8 mouse cellular contexts compared by ENCODE assay signal in the genomic region with DNA sequence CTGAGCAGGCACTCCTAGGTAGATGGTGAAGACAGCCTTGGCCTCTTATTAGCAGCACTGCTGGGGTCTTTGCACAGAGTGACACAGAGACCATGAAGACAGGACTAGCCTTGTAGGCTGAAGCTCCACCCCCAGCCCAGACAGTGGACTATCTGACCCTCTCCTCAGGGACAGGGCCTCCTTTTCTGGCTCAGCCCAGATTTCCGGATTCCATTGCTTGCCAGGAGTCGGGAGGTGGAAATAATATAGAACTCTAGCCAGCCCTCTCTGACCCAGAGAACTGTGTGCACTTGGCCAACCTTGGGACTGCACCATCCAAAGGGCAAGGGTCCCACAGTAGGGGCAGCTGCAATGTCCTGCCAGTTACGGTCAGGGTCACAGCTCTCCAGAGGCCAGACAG. TPM values are rescaled to one million over a fixed set of nuclear protein-coding genes. Genes with fewer than 3 reads are reported as not detected.
DNase-seq lines count a peak whose midpoint lies in the region; ATAC-seq lines count a peak whose summit lies in the region.

No protein-coding gene starts in this region.

- H3K4me1 ChIP-seq in heart, embryonic 16.5 days (ENCODE audit: control insufficient read depth, insufficient read depth, low read length) = peaks cover 23% of the 10 kb centered on the region
- H3K4me1 ChIP-seq in liver, embryonic 13.5 days (replicated peaks) = peaks cover 28% of the 10 kb centered on the region
- no peaks in the 10 kb centered on the region for H3K4me1 ChIP-seq in midbrain, embryonic 14.5 days (ENCODE audit: control insufficient read depth, insufficient read depth, low read length)

- ATAC-seq in heart, embryonic 16.5 days (replicated peaks; ENCODE audit: extremely low read depth, insufficient read depth, low FRiP score) = peak; percentile 88
- 0 out of 2 replicates have a peak, but pooled peaks have one; percentile 29 for ATAC-seq in liver, embryonic 13.5 days (ENCODE audit: low read depth)
- no peak for ATAC-seq in erythroblast, adult 5-6 weeks (replicated peaks; ENCODE audit: low FRiP score, poor library complexity, severe bottlenecking)
- no peak for ATAC-seq in midbrain, embryonic 14.5 days (ENCODE audit: low FRiP score, low TSS enrichment)

- peak overlapping the region; percentile 16; the same call in 1 of the 2 replicates for H3K9ac ChIP-seq in heart, embryonic 16.5 days (ENCODE audit: low read length)
- no peak overlapping the region for H3K9ac ChIP-seq in liver, embryonic 13.5 days
- H3K9ac ChIP-seq in midbrain, embryonic 14.5 days (replicated peaks; ENCODE audit: low read length) = no peak overlapping the region

- DNase-seq in Muller cell, postnatal 12 days (ENCODE audit: inconsistent ontology term) = peak; percentile 65
- peak; percentile 48 to 54 for DNase-seq in adrenal gland, adult 18-20 months (ENCODE audit: low spot score in 2 of 2)
- DNase-seq in liver, embryonic 13.5 days = no peak
- DNase-seq in midbrain, embryonic 14.5 days = no peak
- no peak for DNase-seq in layer of hippocampus, adult 9-11 months
- DNase-seq in embryo, embryonic 10 days (ENCODE audit: low spot score) = no peak

- no peak overlapping the region for H3K4me2 ChIP-seq in heart, embryonic 16.5 days (ENCODE audit: low read depth, low read length)
- H3K4me2 ChIP-seq in liver, embryonic 13.5 days = no peak overlapping the region
- H3K4me2 ChIP-seq in midbrain, embryonic 14.5 days (ENCODE audit: low read length) = no peak overlapping the region

- peaks cover 5% of the 10 kb centered on the region for H3K9me3 ChIP-seq in heart, embryonic 16.5 days (replicated peaks; ENCODE audit: control insufficient read depth, low read length)
- 0 out of 2 replicates have a peak, but pooled peaks cover 4% of the 10 kb centered on the region for H3K9me3 ChIP-seq in liver, embryonic 13.5 days (replicated peaks)
- H3K9me3 ChIP-seq in midbrain, embryonic 14.5 days (ENCODE audit: control insufficient read depth, low read length) = no peaks in the 10 kb centered on the region

- no peaks in the 10 kb centered on the region for H3K36me3 ChIP-seq in heart, embryonic 16.5 days (ENCODE audit: control insufficient read depth, insufficient read depth)
- 0 out of 2 replicates have a peak, but pooled peaks cover 2% of the 10 kb centered on the region for H3K36me3 ChIP-seq in liver, embryonic 13.5 days
- H3K36me3 ChIP-seq in midbrain, embryonic 14.5 days (ENCODE audit: control insufficient read depth, insufficient read depth, low read length) = no peaks in the 10 kb centered on the region

- peak overlapping the region; percentile 79 for H3K27ac ChIP-seq in heart, embryonic 16.5 days (ENCODE audit: low read length)
- no peak overlapping the region for H3K27ac ChIP-seq in liver, embryonic 13.5 days
- no peak overlapping the region for H3K27ac ChIP-seq in midbrain, embryonic 14.5 days (replicated peaks; ENCODE audit: low read depth, low read length)

- H3K4me3 ChIP-seq in heart, embryonic 16.5 days (ENCODE audit: low read length) = no peak overlapping the region
- no peak overlapping the region for H3K4me3 ChIP-seq in liver, embryonic 13.5 days (replicated peaks)
- H3K4me3 ChIP-seq in midbrain, embryonic 14.5 days (replicated peaks; ENCODE audit: low read depth, low read length) = no peak overlapping the region

- H3K27me3 ChIP-seq in heart, embryonic 16.5 days (ENCODE audit: control insufficient read depth, insufficient read depth, low read length) = no peaks in the 10 kb centered on the region
- H3K27me3 ChIP-seq in liver, embryonic 13.5 days = no peaks in the 10 kb centered on the region
- no peaks in the 10 kb centered on the region for H3K27me3 ChIP-seq in midbrain, embryonic 14.5 days (ENCODE audit: control insufficient read depth, insufficient read depth, low read length)

- 23% methylated on average over 3 of the region's 3 CpGs for WGBS in heart, embryonic 16.5 days
- 49% methylated on average over 3 of the region's 3 CpGs for WGBS in liver, embryonic 13.5 days (ENCODE audit: insufficient replicate concordance)
- 91% methylated on average over 3 of the region's 3 CpGs for WGBS in midbrain, embryonic 14.5 days

RNA-seq across cellular contexts. Expression of gene Cd81, which starts 10.4 kb away (rescaled TPM):
- total RNA-seq in adrenal gland, adult 18-20 months (2021) = 100 to 1,000 TPM; 609 to 688 TPM
- 878 and 900 TPM in 2 replicates for polyA plus RNA-seq in heart, embryonic 16.5 days (2015; fragmentation: Nextera tagmentation; extraction: Ambion mirVana)
- polyA plus RNA-seq in liver, embryonic 13.5 days (2015; fragmentation: Nextera tagmentation; extraction: Ambion mirVana) = 130 and 131 TPM in 2 replicates
- total RNA-seq in erythroblast, adult 5-6 weeks (2015; ENCODE audit: low replicate concordance) = 59.4 and 65.9 TPM in 2 replicates
- total RNA-seq in erythroblast, adult 5-6 weeks (2017; ENCODE audit: low replicate concordance) = 40.8 and 80.4 TPM in 2 replicates
- polyA plus RNA-seq in midbrain, embryonic 14.5 days (2014; fragmentation: Nextera tagmentation; extraction: Ambion mirVana) = 316 and 322 TPM in 2 replicates

RNA-seq across cellular contexts. Expression of gene Tssc4, which starts 27.0 kb away (rescaled TPM):
- total RNA-seq in adrenal gland, adult 18-20 months (2021) = 10 to 100 TPM; 24.0 to 26.3 TPM
- 59.2 and 61.5 TPM in 2 replicates for polyA plus RNA-seq in heart, embryonic 16.5 days (2015; fragmentation: Nextera tagmentation; extraction: Ambion mirVana)
- 44.2 and 45.3 TPM in 2 replicates for polyA plus RNA-seq in liver, embryonic 13.5 days (2015; fragmentation: Nextera tagmentation; extraction: Ambion mirVana)
- 1.3 and 11.1 TPM in 2 replicates for total RNA-seq in erythroblast, adult 5-6 weeks (2015; ENCODE audit: low replicate concordance)
- total RNA-seq in erythroblast, adult 5-6 weeks (2017; ENCODE audit: low replicate concordance) = 5.3 and 16.4 TPM in 2 replicates
- 70.4 and 102 TPM in 2 replicates for polyA plus RNA-seq in midbrain, embryonic 14.5 days (2014; fragmentation: Nextera tagmentation; extraction: Ambion mirVana)

RNA-seq across cellular contexts. Expression of gene Tspan32, which starts 37.2 kb away (rescaled TPM):
- total RNA-seq in adrenal gland, adult 18-20 months (2021) = 1 to 10 TPM in 1 of 2 experiments, under 1 TPM in 1; 0.50 to 1.2 TPM
- 2.5 and 2.9 TPM in 2 replicates for polyA plus RNA-seq in heart, embryonic 16.5 days (2015; fragmentation: Nextera tagmentation; extraction: Ambion mirVana)
- 89.4 and 99.6 TPM in 2 replicates for polyA plus RNA-seq in liver, embryonic 13.5 days (2015; fragmentation: Nextera tagmentation; extraction: Ambion mirVana)
- total RNA-seq in erythroblast, adult 5-6 weeks (2015; ENCODE audit: low replicate concordance) = 77.4 and 78.8 TPM in 2 replicates
- 55.2 and 79.5 TPM in 2 replicates for total RNA-seq in erythroblast, adult 5-6 weeks (2017; ENCODE audit: low replicate concordance)
- polyA plus RNA-seq in midbrain, embryonic 14.5 days (2014; fragmentation: Nextera tagmentation; extraction: Ambion mirVana) = 0.27 and 0.57 TPM in 2 replicates

RNA-seq across cellular contexts. Expression of gene Trpm5, which starts 52.4 kb away (rescaled TPM):
- total RNA-seq in adrenal gland, adult 18-20 months (2021) = under 1 TPM; 0.30 to 0.38 TPM
- 3.1 and 3.7 TPM in 2 replicates for polyA plus RNA-seq in heart, embryonic 16.5 days (2015; fragmentation: Nextera tagmentation; extraction: Ambion mirVana)
- polyA plus RNA-seq in liver, embryonic 13.5 days (2015; fragmentation: Nextera tagmentation; extraction: Ambion mirVana) = 0.73 and 0.75 TPM in 2 replicates
- not detected in 2 replicates for total RNA-seq in erythroblast, adult 5-6 weeks (2015; ENCODE audit: low replicate concordance)
- total RNA-seq in erythroblast, adult 5-6 weeks (2017; ENCODE audit: low replicate concordance) = not detected in 2 replicates
- polyA plus RNA-seq in midbrain, embryonic 14.5 days (2014; fragmentation: Nextera tagmentation; extraction: Ambion mirVana) = 0.40 and 1.3 TPM in 2 replicates

Comparison
In these comparisons a context has a peak if more than half of its experiments do, and no peak if none do; other contexts are left out.
1. DNase-seq: peak in Muller cell, postnatal 12 days (single experiment) and adrenal gland, adult 18-20 months (2 of 2); none in liver, embryonic 13.5 days (single experiment), midbrain, embryonic 14.5 days (single experiment), layer of hippocampus, adult 9-11 months (single experiment) and embryo, embryonic 10 days (single experiment).
2. ATAC-seq: peak in heart, embryonic 16.5 days (single experiment) and liver, embryonic 13.5 days (single experiment); none in erythroblast, adult 5-6 weeks (single experiment) and midbrain, embryonic 14.5 days (single experiment).
3. RNA of gene Tspan32, which starts 37.2 kb away (polyA plus RNA-seq): 89.4 to 99.6 TPM in liver, embryonic 13.5 days; 2.5 to 2.9 TPM in heart, embryonic 16.5 days and 0.27 to 0.57 TPM in midbrain, embryonic 14.5 days; every median in the first group is over 10 times any median in the second.